Mouse (Mus musculus) intestine, embryonic 14.5 days (tissue): ENCODE results near the gene Rps27l. TPM values are rescaled to one million over a fixed set of nuclear protein-coding genes. Genes with fewer than 3 reads are reported as not detected.

Experiments used
- ATAC-seq: fragments of 200-750 bp; cut with Nextera tagmentation; replicated peaks from 2 replicates; pipeline ENCODE4 v1.8.0; 2017; ENCODE audit warnings: low read depth, moderate number of reproducible peaks, moderate TSS enrichment, moderate library complexity; ENCODE audit not compliant: low FRiP score, low TSS enrichment
- DNase-seq: peaks from one replicate; pipeline ENCODE4 v3.0.0-alpha.2; 2018; ENCODE audit warnings: low spot score
- H3K27ac ChIP-seq: fragments of 300-500 bp; sonication (generic); 2 replicates; pipeline ENCODE4 v1.5.1; 2014; ENCODE audit warnings: low read depth, mild to moderate bottlenecking, control low read depth
- H3K27me3 ChIP-seq: fragments of 300-500 bp; sonication (generic); replicated peaks from 2 replicates; pipeline ENCODE4 v1.6.1; 2014; ENCODE audit warnings: low read length, control low read depth; ENCODE audit not compliant: control insufficient read depth, insufficient read depth
- H3K36me3 ChIP-seq: fragments of 300-500 bp; sonication (generic); 2 replicates; pipeline ENCODE4 v1.6.1; 2014; ENCODE audit warnings: low read length, control low read depth; ENCODE audit not compliant: control insufficient read depth, insufficient read depth
- H3K4me1 ChIP-seq: fragments of 300-500 bp; sonication (generic); replicated peaks from 2 replicates; pipeline ENCODE4 v1.6.1; 2014; ENCODE audit warnings: low read length, control low read depth, mixed read lengths; ENCODE audit not compliant: control insufficient read depth, insufficient read depth
- H3K4me2 ChIP-seq: fragments of 300-500 bp; sonication (generic); 2 replicates; pipeline ENCODE4 v1.6.1; 2014; ENCODE audit warnings: low read length
- H3K4me3 ChIP-seq: fragments of 300-500 bp; sonication (generic); 2 replicates; pipeline ENCODE4 v1.5.1; 2014; ENCODE audit warnings: low read depth, low read length, control low read depth, mixed read lengths
- H3K9ac ChIP-seq: fragments of 300-500 bp; sonication (generic); 2 replicates; pipeline ENCODE4 v1.6.1; 2014; ENCODE audit warnings: mild to moderate bottlenecking, low read length
- H3K9me3 ChIP-seq: fragments of 300-500 bp; sonication (generic); 2 replicates; pipeline ENCODE4 v1.6.1; 2016; ENCODE audit warnings: low read length, control low read depth; ENCODE audit not compliant: control insufficient read depth
- WGBS: fragments of 180-500 bp; shearing (Covaris S2); extraction: QIAGEN DNeasy Blood & Tissue Kit; methylation state at CpG from one replicate; pipeline ENCODE4 v1.1.7; 2014; 5-methylcytosine and 5-hydroxymethylcytosine counted together
- polyA plus RNA-seq: library from polyadenylated mRNA; unstranded; fragments of >200 nt; fragmentation: Nextera tagmentation; extraction: Ambion mirVana; gene quantifications from 2 replicates; pipeline ENCODE4 v1.2.1, GENCODE M21; 2014

The Rps27l gene
- polyA plus RNA-seq: 723 and 793 TPM in 2 replicates

- H3K36me3 ChIP-seq: peaks cover 17% of the 10 kb centered on the region
- no peaks in the 10 kb centered on the region for H3K9me3 ChIP-seq
- H3K4me2 ChIP-seq: peak within 1 kb of the TSS; percentile 92
- H3K4me1 ChIP-seq: peaks cover 6% of the 10 kb centered on the region; the same call in 1 of the 2 replicates
- no peaks in the 10 kb centered on the region for H3K27me3 ChIP-seq
- peak within 1 kb of the TSS; percentile 84 for H3K9ac ChIP-seq
- ATAC-seq (peak; percentile 99), DNase-seq (peak; percentile 98)
- H3K4me3 ChIP-seq: peak within 1 kb of the TSS; percentile 95
- peak within 1 kb of the TSS; percentile 90 for H3K27ac ChIP-seq
- under 1% methylated on average over 77 of the region's 77 CpGs for WGBS
Observed at GRCm38 (mm10) chr9:66945647-66946641, at the start of gene Rps27l. Gene Rps27l (plus strand): TSS chr9:66946086.

GRCm38 (mm10) chr9:66896951-66897350 is 48.9 kb upstream of the Rps27l start:
- no peaks in the 10 kb centered on the region for H3K27me3 ChIP-seq
- ATAC-seq (no peak), DNase-seq (no peak)
- H3K27ac ChIP-seq: no peak overlapping the region
- 74% methylated on average over 6 of the region's 6 CpGs for WGBS
- H3K9me3 ChIP-seq: no peaks in the 10 kb centered on the region
- H3K4me3 ChIP-seq: no peak overlapping the region
- no peak overlapping the region for H3K4me2 ChIP-seq
- 0 out of 2 replicates have a peak, but pooled peaks cover 8% of the 10 kb centered on the region for H3K36me3 ChIP-seq
- no peaks in the 10 kb centered on the region for H3K4me1 ChIP-seq
- H3K9ac ChIP-seq: no peak overlapping the region

GRCm38 (mm10) chr9:66897851-66898250 is 48.0 kb upstream of the Rps27l start:
- no peak overlapping the region for H3K9ac ChIP-seq
- H3K4me3 ChIP-seq: no peak overlapping the region
- H3K27ac ChIP-seq: no peak overlapping the region
- no peaks in the 10 kb centered on the region for H3K9me3 ChIP-seq
- no peak for ATAC-seq
- WGBS: 71% methylated on average over 6 of the region's 6 CpGs
- H3K36me3 ChIP-seq: 0 out of 2 replicates have a peak, but pooled peaks cover 8% of the 10 kb centered on the region
- H3K4me1 ChIP-seq: no peaks in the 10 kb centered on the region
- no peak for DNase-seq
- H3K4me2 ChIP-seq: no peak overlapping the region
- no peaks in the 10 kb centered on the region for H3K27me3 ChIP-seq

- Histone ChIP-seq H3K36me3 (0 out of 2 replicates have a peak, but pooled peaks cover 8% of the 10 kb centered on the region), H3K4me1 (no peaks in the 10 kb centered on the region), H3K27ac (no peak overlapping the region), H3K4me2 (no peak overlapping the region), H3K9ac (no peak overlapping the region), H3K9me3 (no peaks in the 10 kb centered on the region), H3K4me3 (no peak overlapping the region), H3K27me3 (no peaks in the 10 kb centered on the region)
- DNase-seq: no peak
- ATAC-seq: no peak
- WGBS: 62% methylated on average over 2 of the region's 2 CpGs
Observed at GRCm38 (mm10) chr9:66899072-66899471, 46.8 kb upstream of the Rps27l start.

GRCm38 (mm10) chr9:66899526-66899925 is 46.4 kb upstream of the Rps27l start:
- Histone ChIP-seq H3K27ac (no peak overlapping the region), H3K9me3 (no peaks in the 10 kb centered on the region), H3K4me3 (no peak overlapping the region), H3K36me3 (0 out of 2 replicates have a peak, but pooled peaks cover 8% of the 10 kb centered on the region), H3K9ac (no peak overlapping the region), H3K4me1 (no peaks in the 10 kb centered on the region), H3K27me3 (no peaks in the 10 kb centered on the region), H3K4me2 (no peak overlapping the region)
- ATAC-seq (no peak), DNase-seq (no peak)
- 73% methylated on average over 4 of the region's 4 CpGs for WGBS

- Histone ChIP-seq H3K4me1 (peaks cover 5% of the 10 kb centered on the region), H3K27ac (no peak overlapping the region), H3K9me3 (no peaks in the 10 kb centered on the region), H3K36me3 (no peaks in the 10 kb centered on the region), H3K4me3 (no peak overlapping the region), H3K9ac (no peak overlapping the region), H3K27me3 (no peaks in the 10 kb centered on the region), H3K4me2 (no peak overlapping the region)
- ATAC-seq (no peak), DNase-seq (no peak)
- 68% methylated on average over 9 of the region's 9 CpGs for WGBS
Observed at GRCm38 (mm10) chr9:66905990-66906389, 39.9 kb upstream of the Rps27l start.

- Histone ChIP-seq H3K27ac (no peak overlapping the region), H3K9me3 (no peaks in the 10 kb centered on the region), H3K9ac (no peak overlapping the region), H3K4me3 (no peak overlapping the region), H3K4me1 (peaks cover 5% of the 10 kb centered on the region), H3K36me3 (no peaks in the 10 kb centered on the region), H3K27me3 (no peaks in the 10 kb centered on the region), H3K4me2 (no peak overlapping the region)
- 90% methylated on average over 8 of the region's 8 CpGs for WGBS
- ATAC-seq (no peak), DNase-seq (no peak)
Observed at GRCm38 (mm10) chr9:66907126-66907525, 38.8 kb upstream of the Rps27l start.

- DNase-seq: no peak
- ATAC-seq: no peak
- Histone ChIP-seq H3K9me3 (no peaks in the 10 kb centered on the region), H3K4me1 (peaks cover 5% of the 10 kb centered on the region), H3K27ac (no peak overlapping the region), H3K4me2 (no peak overlapping the region), H3K4me3 (no peak overlapping the region), H3K36me3 (no peaks in the 10 kb centered on the region), H3K9ac (no peak overlapping the region), H3K27me3 (no peaks in the 10 kb centered on the region)
- WGBS: 72% methylated on average over 5 of the region's 5 CpGs
Observed at GRCm38 (mm10) chr9:66907746-66908397, 38.0 kb upstream of the Rps27l start.
